Mouse (Mus musculus) urinary bladder, postnatal 10 days (tissue): ENCODE measurements around the gene Dnah8.

Experiments used
- DNase-seq: peaks from one replicate; pipeline ENCODE4 v3.0.0; 2022; ENCODE audit warnings: low spot score

Dnah8 gene

GRCm38 (mm10) chr17:30662131-30662530 lies 38.0 kb downstream of the Dnah8 start:
- DNase-seq: no peak

- no peak for DNase-seq
Observed at GRCm38 (mm10) chr17:30663170-30663569, 39.0 kb downstream of the Dnah8 start.

- no peak for DNase-seq
Observed at GRCm38 (mm10) chr17:30664856-30665255, 40.7 kb downstream of the Dnah8 start.

- no peak for DNase-seq
Observed at GRCm38 (mm10) chr17:30672556-30672955, 48.4 kb downstream of the Dnah8 start.

GRCm38 (mm10) chr17:30673023-30673422 lies 48.9 kb downstream of the Dnah8 start:
- no peak for DNase-seq

GRCm38 (mm10) chr17:30675021-30675740 lies 51.0 kb downstream of the Dnah8 start:
- DNase-seq: no peak

GRCm38 (mm10) chr17:30678523-30678922 lies 54.4 kb downstream of the Dnah8 start:
- no peak for DNase-seq

GRCm38 (mm10) chr17:30679612-30680011 lies 55.5 kb downstream of the Dnah8 start:
- no peak for DNase-seq

GRCm38 (mm10) chr17:30681604-30682003 lies 57.5 kb downstream of the Dnah8 start:
- DNase-seq: no peak

GRCm38 (mm10) chr17:30690181-30690580 lies 66.0 kb downstream of the Dnah8 start:
- DNase-seq: no peak

- no peak for DNase-seq
Observed at GRCm38 (mm10) chr17:30691481-30691880, 67.3 kb downstream of the Dnah8 start.

- DNase-seq: no peak
Observed at GRCm38 (mm10) chr17:30694281-30694680, 70.1 kb downstream of the Dnah8 start.

GRCm38 (mm10) chr17:30714732-30715131 lies 90.6 kb downstream of the Dnah8 start:
- DNase-seq: no peak

GRCm38 (mm10) chr17:30718197-30718596 lies 94.0 kb downstream of the Dnah8 start:
- DNase-seq: no peak

GRCm38 (mm10) chr17:30719031-30719430 lies 94.9 kb downstream of the Dnah8 start:
- no peak for DNase-seq

- no peak for DNase-seq
Observed at GRCm38 (mm10) chr17:30727788-30728187, 103.6 kb downstream of the Dnah8 start.

GRCm38 (mm10) chr17:30732736-30733135 lies 108.6 kb downstream of the Dnah8 start:
- no peak for DNase-seq

GRCm38 (mm10) chr17:30734770-30735169 lies 110.6 kb downstream of the Dnah8 start:
- DNase-seq: no peak

- no peak for DNase-seq
Observed at GRCm38 (mm10) chr17:30735454-30735853, 111.3 kb downstream of the Dnah8 start.

GRCm38 (mm10) chr17:30737797-30738196 lies 113.6 kb downstream of the Dnah8 start:
- DNase-seq: no peak

- no peak for DNase-seq
Observed at GRCm38 (mm10) chr17:30739769-30740168, 115.6 kb downstream of the Dnah8 start.

GRCm38 (mm10) chr17:30743947-30744346 lies 119.8 kb downstream of the Dnah8 start:
- DNase-seq: no peak

- no peak for DNase-seq
Observed at GRCm38 (mm10) chr17:30746056-30747024, 122.2 kb downstream of the Dnah8 start.
